Mouse (Mus musculus) kidney, postnatal 0 days (tissue): ENCODE data around the gene Plvap. TPM values are rescaled to one million over a fixed set of nuclear protein-coding genes. Genes with fewer than 3 reads are reported as not detected.
"Not testable (repeated sequence)": the region's sequence is repeated elsewhere in the genome, so short reads cannot be mapped to it uniquely, and the experiment has no call there.

ENCODE experiments used
- ATAC-seq: fragments of 200-750 bp; cut with Nextera tagmentation; replicated peaks from 2 replicates; pipeline ENCODE4 v1.8.0; 2017; ENCODE audit warnings: low read depth, moderate number of reproducible peaks, moderate TSS enrichment, moderate library complexity; ENCODE audit not compliant: low FRiP score
- DNase-seq: peaks from one replicate; pipeline ENCODE4 v3.0.0-alpha.2; 2016; ENCODE audit warnings: low spot score
- H3K27ac ChIP-seq: fragments of 300-500 bp; sonication (generic); 2 replicates; pipeline ENCODE4 v1.5.1; 2014; ENCODE audit warnings: mild to moderate bottlenecking
- H3K27me3 ChIP-seq: fragments of 300-500 bp; sonication (generic); 2 replicates; pipeline ENCODE4 v1.6.1; 2014; ENCODE audit warnings: low read length, mixed read lengths; ENCODE audit not compliant: insufficient read depth
- H3K36me3 ChIP-seq: fragments of 300-500 bp; sonication (generic); 2 replicates; pipeline ENCODE4 v1.6.1; 2014; ENCODE audit warnings: low read length, mixed read lengths; ENCODE audit not compliant: insufficient read depth
- H3K4me1 ChIP-seq: fragments of 300-500 bp; sonication (generic); replicated peaks from 2 replicates; pipeline ENCODE4 v1.6.1; 2014; ENCODE audit warnings: antibody characterized with exemption, low read length, mixed read lengths; ENCODE audit not compliant: insufficient read depth
- H3K4me2 ChIP-seq: fragments of 300-500 bp; sonication (generic); 2 replicates; pipeline ENCODE4 v1.6.1; 2014; ENCODE audit warnings: mild to moderate bottlenecking, low read length, moderate library complexity, mixed read lengths
- H3K4me3 ChIP-seq: fragments of 300-500 bp; sonication (generic); replicated peaks from 2 replicates; pipeline ENCODE4 v1.5.1; 2014; ENCODE audit warnings: low read depth, low read length
- H3K9ac ChIP-seq: fragments of 300-500 bp; sonication (generic); 2 replicates; pipeline ENCODE4 v1.6.1; 2014; ENCODE audit warnings: low read depth, low read length
- H3K9me3 ChIP-seq: fragments of 300-500 bp; sonication (generic); replicated peaks from 2 replicates; pipeline ENCODE4 v1.6.1; 2016; ENCODE audit warnings: low read length, inconsistent platforms, mixed read lengths
- CTCF ChIP-seq: IDR thresholded peaks from 2 replicates; pipeline ENCODE4 v1.5.1; 2016; ENCODE audit warnings: antibody characterized with exemption, low read depth, mild to moderate bottlenecking, moderate library complexity
- WGBS: fragments of 180-500 bp; shearing (Covaris S2); extraction: QIAGEN DNeasy Blood & Tissue Kit; methylation state at CpG from one replicate; pipeline ENCODE4 v1.1.7; 2014; 5-methylcytosine and 5-hydroxymethylcytosine counted together
- polyA plus RNA-seq: library from polyadenylated mRNA; unstranded; fragments of >200 nt; fragmentation: Nextera tagmentation; extraction: Ambion mirVana; gene quantifications from 2 replicates; pipeline ENCODE4 v1.2.1, GENCODE M21; 2015

Gene Plvap
- polyA plus RNA-seq, 1 experiment from 2014 or later, result 208 TPM

DNA sequence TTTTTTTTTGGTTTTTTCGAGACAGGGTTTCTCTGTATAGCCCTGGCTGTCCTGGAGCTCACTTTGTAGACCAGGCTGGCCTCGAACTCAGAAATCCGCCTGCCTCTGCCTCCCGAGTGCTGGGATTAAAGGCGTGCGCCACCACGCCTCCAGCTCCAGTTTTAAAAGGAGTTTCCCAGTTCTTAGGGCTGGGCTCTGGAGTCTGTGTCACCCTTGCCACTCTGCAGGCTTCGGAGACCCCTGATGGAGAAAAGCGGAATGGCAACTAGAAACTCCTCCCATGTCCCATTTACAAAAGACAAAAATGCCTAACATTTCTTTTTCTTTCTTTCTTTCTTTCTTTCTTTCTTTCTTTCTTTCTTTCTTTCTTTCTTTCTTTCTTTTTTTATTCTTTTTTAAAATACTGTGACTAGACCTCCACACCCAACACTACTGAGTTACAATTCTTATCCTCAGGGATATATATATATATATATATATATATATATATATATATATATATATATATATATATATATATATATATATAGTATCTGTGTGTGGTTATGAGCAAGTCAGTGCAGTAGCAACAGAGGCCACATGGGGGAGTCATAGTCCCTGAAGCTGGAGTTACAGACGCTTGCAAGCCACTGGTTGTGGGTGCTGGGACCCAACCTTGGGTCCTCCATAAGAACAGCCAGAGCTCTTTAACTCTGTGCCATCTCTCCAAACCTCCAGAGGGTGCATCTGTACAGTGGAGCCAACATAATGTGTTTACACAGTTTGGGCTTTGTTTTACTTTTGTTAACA, 7.7 kb upstream of the Plvap start:
- H3K9ac ChIP-seq, H3K4me2 ChIP-seq, H3K4me3 ChIP-seq, H3K36me3 ChIP-seq, H3K9me3 ChIP-seq, H3K27me3 ChIP-seq, H3K4me1 ChIP-seq, H3K27ac ChIP-seq, ATAC-seq: not testable (repeated sequence)
- 41% methylated on average over 9 of the region's 10 CpGs for WGBS
- peak; percentile 75 for TF ChIP-seq CTCF
- peak; percentile 90 for DNase-seq

DNA sequence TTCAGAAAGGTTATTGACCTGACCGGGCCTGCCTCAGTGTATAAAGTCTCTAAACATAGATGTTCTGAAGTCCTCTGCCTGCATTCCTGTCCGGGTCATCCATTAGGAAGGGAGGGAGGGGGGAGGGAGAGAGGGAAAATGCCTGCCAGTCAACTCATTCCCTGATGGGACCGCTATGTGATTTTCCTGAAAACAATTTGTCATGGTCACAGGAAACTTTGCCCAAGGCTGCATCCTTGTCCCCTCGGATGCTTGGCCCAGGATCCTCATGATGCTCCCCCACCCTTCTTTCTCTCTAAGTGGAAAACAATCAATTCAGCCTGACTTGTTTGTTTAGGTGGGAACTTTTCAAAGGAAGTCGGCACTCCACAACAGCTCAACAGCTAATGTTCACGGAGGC, 5.2 kb upstream of the Plvap start:
- Histone ChIP-seq H3K9ac (no peak overlapping the region), H3K4me2 (no peak overlapping the region), H3K9me3 (no peaks in the 10 kb centered on the region), H3K4me1 (no peaks in the 10 kb centered on the region), H3K4me3 (no peak overlapping the region), H3K27me3 (no peaks in the 10 kb centered on the region), H3K36me3 (no peaks in the 10 kb centered on the region), H3K27ac (no peak overlapping the region)
- ATAC-seq (no peak), DNase-seq (peak; percentile 47)
- 11% methylated on average over 6 of the region's 6 CpGs for WGBS
- no peak for TF ChIP-seq CTCF

- no peak overlapping the region for H3K4me2 ChIP-seq
- H3K27me3 ChIP-seq, result no peaks in the 10 kb centered on the region
- no peak for DNase-seq
- H3K36me3 ChIP-seq, result no peaks in the 10 kb centered on the region
- no peak overlapping the region for H3K27ac ChIP-seq
- WGBS, result 75% methylated on average over 5 of the region's 5 CpGs
- no peaks in the 10 kb centered on the region for H3K4me1 ChIP-seq
- H3K9ac ChIP-seq, result no peak overlapping the region
- H3K4me3 ChIP-seq, result no peak overlapping the region
- ATAC-seq, result no peak
- no peak for TF ChIP-seq CTCF
- no peaks in the 10 kb centered on the region for H3K9me3 ChIP-seq
Measured at GRCm38 (mm10) chr8:71515043-71515442, 3.5 kb upstream of the Plvap start.

DNA sequence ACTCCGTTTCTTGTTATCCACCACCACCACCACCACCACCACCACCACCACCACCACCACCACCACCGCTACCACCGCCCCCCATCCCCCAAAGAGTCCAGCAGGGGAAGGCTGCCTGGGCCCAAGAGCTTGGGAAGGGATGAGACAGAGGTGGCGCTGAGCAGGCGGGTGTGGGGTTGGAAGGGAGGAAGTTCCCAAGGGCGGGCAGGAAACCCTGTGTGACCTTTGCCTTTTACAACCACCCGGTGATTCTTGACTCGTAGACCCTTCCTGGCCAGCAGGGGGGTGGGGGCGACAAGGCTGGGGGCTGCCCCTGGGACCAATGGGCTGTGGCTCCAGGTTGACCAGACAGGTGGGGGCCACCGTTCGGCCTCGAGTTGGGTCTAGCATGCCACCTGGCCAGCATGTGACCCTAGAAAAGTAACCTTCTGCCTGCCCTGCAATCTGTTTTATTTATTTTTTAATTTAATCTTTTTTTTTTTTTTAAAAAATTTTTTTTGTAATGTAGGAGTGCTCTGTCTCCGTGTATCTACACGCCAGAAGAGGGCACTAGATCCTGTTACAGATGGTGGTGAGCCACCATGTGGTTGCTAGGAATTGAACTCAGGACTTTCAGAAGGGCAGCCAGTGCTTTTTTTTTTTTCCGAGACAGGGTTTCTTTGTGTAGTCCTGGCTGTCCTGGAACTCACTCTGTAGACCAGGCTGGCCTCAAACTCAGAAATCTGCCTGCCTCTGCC, 1.6 kb upstream of the Plvap start:
- 65% methylated on average over 14 of the region's 15 CpGs for whole genome bisulfite sequencing
- H3K4me2 ChIP-seq, result no peak overlapping the region
- no peaks in the 10 kb centered on the region for H3K36me3 ChIP-seq
- no peaks in the 10 kb centered on the region for H3K4me1 ChIP-seq
- peak overlapping the region; percentile 42; the same call in 1 of the 2 replicates for H3K27ac ChIP-seq
- no peak overlapping the region for H3K9ac ChIP-seq
- ATAC-seq (no peak), DNase-seq (no peak)
- peaks cover 6% of the 10 kb centered on the region; the same call in 1 of the 2 replicates for H3K27me3 ChIP-seq
- H3K4me3 ChIP-seq, result no peak overlapping the region
- TF ChIP-seq CTCF, result no peak
- no peaks in the 10 kb centered on the region for H3K9me3 ChIP-seq

GRCm38 (mm10) chr8:71509316-71509715, 2.2 kb downstream of the Plvap start:
- WGBS, result 65% methylated on average over 2 of the region's 2 CpGs
- H3K4me2 ChIP-seq, result peak overlapping the region; percentile 40
- H3K27me3 ChIP-seq, result peaks cover 17% of the 10 kb centered on the region; the same call in 1 of the 2 replicates
- no peak overlapping the region for H3K9ac ChIP-seq
- H3K4me3 ChIP-seq, result 0 out of 2 replicates have a peak overlapping the region, but pooled peaks have one; percentile 17
- no peaks in the 10 kb centered on the region for H3K36me3 ChIP-seq
- 0 out of 2 replicates have a peak, but pooled peaks cover 6% of the 10 kb centered on the region for H3K4me1 ChIP-seq
- DNase-seq (no peak), ATAC-seq (no peak)
- TF ChIP-seq CTCF, result no peak
- no peak overlapping the region for H3K27ac ChIP-seq
- H3K9me3 ChIP-seq, result no peaks in the 10 kb centered on the region

DNA sequence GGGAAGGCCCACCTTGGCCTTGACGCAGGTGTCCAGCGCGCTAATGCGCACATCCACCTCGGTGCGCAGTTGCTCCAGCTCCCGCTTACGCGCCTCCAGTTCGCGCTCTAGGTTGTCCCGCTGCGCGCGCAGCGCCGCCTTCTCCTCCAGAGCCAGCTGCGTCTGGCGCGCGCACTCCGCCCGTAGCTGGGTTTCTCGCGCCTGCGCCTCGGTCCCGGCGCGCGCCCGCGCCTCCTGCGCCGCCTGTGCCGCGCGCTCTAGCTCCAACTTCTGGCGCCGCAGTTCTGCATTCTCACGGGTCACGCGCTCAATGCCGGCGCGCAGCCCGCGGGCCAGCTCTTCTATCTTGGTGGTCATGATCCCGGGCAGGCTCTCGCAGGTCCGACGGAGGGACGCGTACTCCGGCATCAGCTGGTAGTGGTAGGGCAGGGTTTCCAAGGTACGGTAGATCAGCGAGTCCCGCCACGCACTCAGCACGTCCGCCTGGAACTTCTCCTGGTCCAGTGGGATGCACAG, 3.9 kb downstream of the Plvap start:
- H3K9me3 ChIP-seq, result no peaks in the 10 kb centered on the region
- peak overlapping the region; percentile 41 for H3K4me3 ChIP-seq
- H3K4me2 ChIP-seq, result peak overlapping the region; percentile 82
- peaks cover 17% of the 10 kb centered on the region; the same call in 1 of the 2 replicates for H3K27me3 ChIP-seq
- under 1% methylated on average over 61 of the region's 61 CpGs for WGBS
- H3K4me1 ChIP-seq, result 0 out of 2 replicates have a peak, but pooled peaks cover 6% of the 10 kb centered on the region
- no peak overlapping the region for H3K27ac ChIP-seq
- H3K9ac ChIP-seq, result 0 out of 2 replicates have a peak overlapping the region, but pooled peaks have one; percentile 29
- peak; percentile 50 for ATAC-seq
- no peak for TF ChIP-seq CTCF
- DNase-seq, result peak; percentile 90
- H3K36me3 ChIP-seq, result no peaks in the 10 kb centered on the region
